Mouse (Mus musculus): ENCODE data around the gene Glis3.
A peak's percentile ranks its signal among the peaks of the same experiment; 100 is the strongest.

Gene Glis3

DNA sequence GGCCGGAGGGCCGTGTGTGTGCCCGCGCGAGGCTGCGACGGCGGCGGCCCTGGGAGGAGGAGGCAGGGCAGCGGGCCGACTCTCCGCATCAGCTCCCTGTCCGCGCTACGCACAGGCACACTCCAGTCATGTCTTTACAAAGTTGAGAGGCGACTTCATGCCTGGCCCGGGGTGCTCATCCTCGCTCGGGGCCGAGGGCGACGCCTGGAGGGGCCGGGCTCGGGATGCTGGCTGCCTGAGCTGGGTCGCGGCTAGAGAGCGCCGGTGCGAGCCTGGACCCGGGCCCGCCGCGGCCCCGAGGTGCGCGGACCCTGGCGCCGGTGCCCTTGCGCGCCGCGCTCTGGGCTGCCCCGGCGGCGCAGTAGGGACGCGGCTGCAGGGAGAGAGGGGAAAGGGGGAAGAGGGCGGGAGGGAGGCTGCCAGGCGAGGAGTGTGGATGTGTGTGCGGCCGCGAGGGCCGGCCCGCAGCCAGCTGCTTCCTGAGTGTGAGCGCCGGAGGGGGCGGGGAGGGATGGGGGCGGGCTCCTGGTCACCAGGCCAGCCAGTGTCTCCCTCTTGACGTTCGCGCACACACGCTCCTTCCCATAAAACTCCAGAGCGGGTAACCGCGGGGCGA lies at the start of gene Glis3:
Gene Glis3 (minus strand): TSS at position 302 of the 616 bp plus-strand sequence.
- DNase-seq (ENCODE audit: low spot score in 2 of 2): peak in 1 of 2 experiments; percentile 64

GRCm38 (mm10) chr19:28726161-28726880 lies 46.4 kb upstream of the Glis3 start:
- DNase-seq (ENCODE audit: low spot score in 2 of 2): peak in 1 of 2 experiments; percentile 20

GRCm38 (mm10) chr19:28724641-28725040 lies 44.8 kb upstream of the Glis3 start:
- no peak for DNase-seq (ENCODE audit: low spot score in 2 of 2)

- DNase-seq (ENCODE audit: low spot score in 2 of 2): no peak
These were observed 42.7 kb upstream of the Glis3 start for GRCm38 (mm10) chr19:28722626-28723025.

GRCm38 (mm10) chr19:28721834-28722233 lies 42.0 kb upstream of the Glis3 start:
- no peak for DNase-seq (ENCODE audit: low spot score in 2 of 2)

- DNase-seq (ENCODE audit: low spot score in 2 of 2): no peak
These were observed 40.1 kb upstream of the Glis3 start for GRCm38 (mm10) chr19:28720016-28720415.

DNA sequence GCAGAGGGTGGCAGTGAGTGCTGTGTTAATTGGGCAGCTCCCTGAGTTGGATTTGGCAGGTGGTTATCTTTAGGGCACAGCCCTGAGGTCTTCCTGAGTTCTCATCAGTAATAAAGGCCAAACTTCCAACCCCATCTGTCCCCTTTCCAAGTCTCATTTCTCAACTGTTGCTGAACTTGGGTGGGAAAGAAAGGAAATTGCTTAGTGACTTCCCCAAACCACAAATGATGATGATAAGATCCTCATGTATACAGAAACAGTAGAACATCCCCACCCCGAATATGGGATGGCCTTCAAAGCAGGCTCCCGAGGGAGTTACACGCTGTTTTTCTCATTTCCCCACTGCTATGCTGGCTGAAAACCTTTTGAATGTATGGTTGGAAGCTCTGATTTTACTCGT lies 34.8 kb upstream of the Glis3 start:
- no peak for DNase-seq (ENCODE audit: low spot score in 2 of 2)

DNA sequence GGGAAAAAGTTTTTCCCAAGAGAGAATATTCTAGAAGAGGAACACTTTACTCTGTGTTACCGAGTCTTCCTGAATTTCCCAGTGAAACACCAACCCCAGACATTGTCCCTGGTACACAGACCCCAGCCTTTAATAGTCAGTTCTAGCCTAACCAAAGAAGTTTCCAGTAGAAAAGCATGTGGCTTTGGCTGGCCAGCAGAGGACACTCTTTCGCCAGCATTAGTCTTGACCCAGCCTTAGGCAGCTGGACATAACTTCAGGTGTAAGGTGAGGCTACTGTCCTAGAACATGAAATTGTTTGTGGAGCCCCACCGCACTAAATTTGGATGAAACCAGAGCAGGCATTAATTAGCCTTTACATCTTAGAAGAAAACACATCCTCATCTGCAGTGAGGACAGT lies 17.8 kb upstream of the Glis3 start:
- no peak for DNase-seq (ENCODE audit: low spot score in 2 of 2)

GRCm38 (mm10) chr19:28686398-28686797 lies 6.5 kb upstream of the Glis3 start:
- no peak for DNase-seq (ENCODE audit: low spot score in 2 of 2)

DNA sequence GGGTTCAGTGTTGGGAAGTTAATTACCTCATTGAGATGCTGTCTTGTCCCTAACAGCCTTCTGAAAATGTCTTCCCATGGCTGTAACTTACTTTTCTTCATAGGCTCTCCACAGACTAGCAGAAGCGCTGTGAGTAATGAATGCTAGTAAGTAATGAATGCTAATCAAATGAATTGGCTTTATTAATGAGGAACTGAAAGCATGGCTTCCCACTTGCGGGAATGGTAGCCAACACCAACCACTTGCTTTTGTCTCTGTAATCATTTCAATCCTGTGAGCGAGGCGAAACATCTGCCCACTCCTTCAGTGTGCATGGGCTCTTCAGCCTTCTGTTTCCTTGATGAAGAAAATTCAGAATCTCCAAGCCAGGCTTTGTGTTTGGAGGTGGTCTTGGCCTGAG lies 5.6 kb upstream of the Glis3 start:
- DNase-seq (ENCODE audit: low spot score in 2 of 2): no peak

DNA sequence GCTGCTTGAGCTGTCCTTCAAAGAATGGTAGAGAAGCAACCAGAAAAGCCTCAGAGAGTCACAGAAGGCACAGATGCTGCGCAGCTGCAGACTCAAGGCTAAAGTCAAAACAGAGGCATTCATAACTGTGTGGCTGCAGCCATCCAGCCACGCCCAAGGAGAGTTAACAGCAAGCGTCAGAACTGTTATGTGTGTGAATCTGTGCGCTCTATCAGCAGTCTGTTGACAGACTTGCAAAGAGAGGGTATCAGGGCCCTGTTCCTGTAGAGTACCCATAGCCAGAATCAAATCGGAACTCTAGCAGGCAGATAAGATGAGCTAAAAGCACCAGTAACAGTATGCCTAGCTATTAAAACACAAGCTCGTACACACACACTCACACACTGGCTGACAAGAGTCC lies 4.5 kb upstream of the Glis3 start:
- no peak for DNase-seq (ENCODE audit: low spot score in 2 of 2)

DNA sequence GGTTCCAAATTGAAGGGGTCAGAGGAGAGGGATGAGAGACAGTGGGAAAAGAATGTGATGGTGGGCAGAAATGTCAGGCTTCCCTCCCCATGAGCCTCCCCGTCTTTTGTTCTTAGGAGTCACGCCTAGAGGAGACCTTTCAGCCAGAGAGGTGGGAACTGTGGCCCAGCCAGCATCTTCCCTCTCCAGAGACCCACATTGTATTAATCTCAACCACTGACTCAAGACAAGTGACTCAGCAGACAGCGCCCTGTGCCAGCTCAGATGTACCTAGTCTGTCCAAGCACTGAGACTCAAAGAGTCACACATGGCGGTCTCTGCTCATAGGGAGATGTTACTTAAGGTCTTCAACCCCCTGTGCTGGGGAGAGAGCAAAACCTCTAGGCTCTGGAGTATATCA lies 3.5 kb upstream of the Glis3 start:
- no peak for DNase-seq (ENCODE audit: low spot score in 2 of 2)

DNA sequence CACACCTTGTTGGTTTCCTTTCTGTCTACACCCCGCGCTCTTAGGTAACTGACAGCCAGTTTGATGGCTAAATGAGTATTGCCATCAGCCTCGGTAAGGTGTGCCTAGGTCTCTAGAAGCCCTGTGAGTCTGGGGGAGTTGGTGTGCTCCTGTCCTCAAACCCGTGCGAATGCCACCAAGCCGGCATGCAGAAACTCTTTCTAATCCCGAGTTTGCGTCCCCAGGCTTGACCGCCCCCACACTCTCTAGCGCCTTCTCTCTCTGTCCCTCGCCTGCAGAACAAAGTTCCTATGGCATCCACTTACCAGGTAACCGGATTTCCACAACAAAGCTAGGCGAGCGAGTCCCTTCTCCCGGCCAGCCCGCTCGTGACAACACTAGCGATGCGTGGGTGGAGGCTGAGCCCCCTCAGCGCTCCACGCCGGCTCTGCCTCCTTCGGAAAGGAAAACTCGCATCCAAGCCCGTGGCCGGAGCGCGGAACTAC lies 544 bp downstream of the Glis3 start:
- DNase-seq (ENCODE audit: low spot score in 2 of 2): no peak

DNA sequence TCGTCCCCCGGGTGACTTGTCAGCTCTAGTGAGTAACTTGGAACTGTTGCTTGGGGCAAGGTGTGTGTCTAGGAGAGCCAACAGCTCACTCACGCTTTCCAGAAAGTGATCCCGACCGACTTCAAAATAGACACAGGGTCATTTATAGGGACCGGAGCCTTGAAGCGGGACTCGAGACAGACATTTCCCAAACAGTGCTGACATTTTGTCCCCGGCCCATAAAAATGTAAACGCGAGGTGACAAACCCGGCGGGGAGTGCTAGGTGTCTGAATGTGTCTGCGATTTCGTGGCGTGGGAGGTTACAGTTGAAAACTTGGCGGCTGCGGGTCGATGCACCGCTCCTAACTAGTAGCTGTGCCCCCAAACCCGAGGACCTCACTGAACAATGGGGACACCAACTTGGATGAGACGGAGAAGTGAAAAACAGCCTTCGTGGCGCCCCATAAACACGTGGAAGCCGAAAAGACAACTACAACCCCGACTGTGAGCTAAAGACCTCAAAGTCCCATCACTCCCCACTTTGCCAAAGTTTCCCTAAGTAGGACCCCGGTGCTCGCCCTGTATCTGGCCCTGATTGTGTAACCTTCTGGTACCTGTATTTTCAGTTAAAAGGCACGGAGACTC lies 1.1 kb downstream of the Glis3 start:
- DNase-seq (ENCODE audit: low spot score in 2 of 2): no peak

- peak; percentile 18 to 65 for DNase-seq (ENCODE audit: low spot score in 2 of 2)
These were observed 2.0 kb downstream of the Glis3 start for GRCm38 (mm10) chr19:28677728-28678438.

DNA sequence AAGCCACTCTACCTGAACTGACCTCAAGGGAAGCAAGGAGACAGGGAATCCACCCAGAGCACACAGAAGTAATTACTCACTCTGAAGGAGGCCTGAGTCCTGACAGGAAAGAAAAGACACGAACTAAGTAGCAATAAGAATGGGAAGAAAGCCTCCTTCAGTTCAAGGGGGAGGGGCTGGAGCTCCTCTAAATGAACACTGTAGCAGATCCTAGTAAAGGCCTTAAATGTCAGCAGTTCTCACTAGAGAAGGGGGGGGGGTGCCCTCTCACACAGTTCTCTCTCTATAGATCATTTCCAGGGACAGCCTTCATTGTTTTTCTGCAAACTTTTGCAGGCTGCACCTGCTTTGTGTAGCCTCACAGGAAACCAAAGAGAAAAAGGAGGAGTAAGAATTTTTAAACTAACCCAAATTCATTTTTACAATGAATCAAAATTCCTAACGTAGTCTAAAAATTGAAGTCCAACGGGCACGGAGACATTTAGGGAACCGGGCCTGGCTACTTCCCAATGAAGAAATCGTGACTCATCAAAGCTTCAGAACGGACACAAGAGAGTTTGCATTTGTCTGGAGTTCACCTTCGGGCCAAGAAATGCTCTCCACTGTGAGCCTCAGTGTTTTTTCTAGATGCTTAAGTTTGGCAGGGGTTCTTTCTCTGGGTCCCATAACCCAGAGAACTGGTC lies 2.7 kb downstream of the Glis3 start:
- DNase-seq (ENCODE audit: low spot score in 2 of 2): no peak

GRCm38 (mm10) chr19:28663781-28664180 lies 16.1 kb downstream of the Glis3 start:
- no peak for DNase-seq (ENCODE audit: low spot score in 2 of 2)

- DNase-seq (ENCODE audit: low spot score in 2 of 2): no peak
These were observed 16.7 kb downstream of the Glis3 start for GRCm38 (mm10) chr19:28663148-28663547.

- DNase-seq (ENCODE audit: low spot score in 2 of 2): no peak
These were observed 17.4 kb downstream of the Glis3 start for GRCm38 (mm10) chr19:28662474-28662873.

DNA sequence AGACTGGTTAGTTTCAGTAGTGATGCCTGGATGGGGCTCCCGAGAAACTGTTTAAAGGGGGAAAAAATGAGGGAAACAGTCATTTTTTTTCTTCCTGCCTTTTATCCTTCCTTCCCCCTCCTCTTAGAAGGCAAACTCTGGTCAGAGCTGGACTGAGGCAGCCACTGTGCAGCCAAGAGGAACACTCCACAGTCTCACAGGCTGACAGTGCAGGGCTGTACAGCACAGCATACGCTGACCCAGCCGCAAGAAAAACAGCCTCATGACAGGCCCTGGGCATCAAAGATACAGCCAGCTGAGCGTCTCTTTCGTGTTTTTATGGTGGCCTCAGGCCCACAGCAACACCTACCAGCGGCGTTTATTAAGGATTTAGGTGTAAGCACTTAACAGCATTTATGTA lies 19.0 kb downstream of the Glis3 start:
- DNase-seq (ENCODE audit: low spot score in 2 of 2): no peak

DNA sequence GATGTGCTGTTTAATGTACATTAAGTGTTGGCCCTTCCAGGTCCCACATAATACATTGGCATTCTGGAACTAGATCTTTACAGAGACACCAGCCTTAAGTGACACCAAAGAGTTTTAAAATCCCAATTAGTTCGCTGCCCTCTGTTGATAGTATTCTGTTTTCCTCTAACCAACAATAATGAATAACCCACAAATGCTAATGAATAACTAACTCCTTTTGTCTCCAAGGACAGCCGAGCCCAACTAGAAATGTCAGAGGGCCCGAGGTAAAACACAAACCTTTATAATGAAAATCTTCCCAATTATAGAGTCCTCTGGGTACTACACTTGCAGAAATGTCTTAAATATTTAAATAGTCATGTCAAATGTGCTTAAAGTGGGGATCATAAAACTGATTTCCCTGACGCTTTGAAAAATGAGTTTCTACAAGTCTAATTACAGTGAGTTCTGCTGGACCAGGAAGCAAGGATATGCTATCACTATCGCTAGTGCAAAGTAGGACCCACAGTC lies 22.1 kb downstream of the Glis3 start:
- no peak for DNase-seq (ENCODE audit: low spot score in 2 of 2)

DNA sequence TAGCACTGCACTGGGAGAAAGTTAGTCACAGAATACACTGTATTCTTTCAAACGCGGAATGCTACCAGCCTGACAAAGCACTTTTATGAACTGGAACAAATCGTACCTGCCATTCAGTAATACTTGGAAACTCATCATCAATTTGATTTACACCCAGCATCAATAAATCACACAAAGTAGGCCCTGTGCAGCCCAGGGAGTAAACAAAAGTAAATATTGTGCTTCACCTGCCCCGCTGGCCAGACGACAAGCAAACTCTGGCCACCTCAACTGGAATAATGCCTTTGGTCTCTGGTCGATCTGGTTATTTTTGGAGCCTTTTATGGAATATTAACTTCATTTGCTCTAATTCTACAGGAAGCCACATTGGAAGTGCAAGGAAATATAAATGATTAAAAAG lies 23.0 kb downstream of the Glis3 start:
- no peak for DNase-seq (ENCODE audit: low spot score in 2 of 2)
